Mouse (Mus musculus): ENCODE data around the gene Chst11.

Gene Chst11

GRCm38 (mm10) chr10:83119909-83120308 lies 134.6 kb downstream of the Chst11 start:
- no peak for TF ChIP-seq GATA4 (IDR thresholded peaks at IDR 0.05; ENCODE audit: insufficient replicate concordance, low read length)

GRCm38 (mm10) chr10:83120938-83121337 lies 135.6 kb downstream of the Chst11 start:
- no peak for TF ChIP-seq GATA4 (IDR thresholded peaks at IDR 0.05; ENCODE audit: insufficient replicate concordance, low read length)

- no peak for TF ChIP-seq GATA4 (IDR thresholded peaks at IDR 0.05; ENCODE audit: insufficient replicate concordance, low read length)
Observed at GRCm38 (mm10) chr10:83124560-83124959, 139.3 kb downstream of the Chst11 start.

GRCm38 (mm10) chr10:83126447-83126846 lies 141.1 kb downstream of the Chst11 start:
- no peak for TF ChIP-seq GATA4 (IDR thresholded peaks at IDR 0.05; ENCODE audit: insufficient replicate concordance, low read length)

- no peak for TF ChIP-seq GATA4 (IDR thresholded peaks at IDR 0.05; ENCODE audit: insufficient replicate concordance, low read length)
Observed at GRCm38 (mm10) chr10:83128435-83128834, 143.1 kb downstream of the Chst11 start.

GRCm38 (mm10) chr10:83129624-83130218 lies 144.4 kb downstream of the Chst11 start:
- TF ChIP-seq GATA4 (IDR thresholded peaks at IDR 0.05; ENCODE audit: insufficient replicate concordance, low read length), result no peak

- no peak for TF ChIP-seq GATA4 (IDR thresholded peaks at IDR 0.05; ENCODE audit: insufficient replicate concordance, low read length)
Observed at GRCm38 (mm10) chr10:83130611-83131010, 145.3 kb downstream of the Chst11 start.

- no peak for TF ChIP-seq GATA4 (IDR thresholded peaks at IDR 0.05; ENCODE audit: insufficient replicate concordance, low read length)
Observed at GRCm38 (mm10) chr10:83131884-83132283, 146.6 kb downstream of the Chst11 start.

- no peak for TF ChIP-seq GATA4 (IDR thresholded peaks at IDR 0.05; ENCODE audit: insufficient replicate concordance, low read length)
Observed at GRCm38 (mm10) chr10:83133866-83134570, 148.7 kb downstream of the Chst11 start.

GRCm38 (mm10) chr10:83134896-83135295 lies 149.6 kb downstream of the Chst11 start:
- no peak for TF ChIP-seq GATA4 (IDR thresholded peaks at IDR 0.05; ENCODE audit: insufficient replicate concordance, low read length)

- TF ChIP-seq GATA4 (IDR thresholded peaks at IDR 0.05; ENCODE audit: insufficient replicate concordance, low read length), result no peak
Observed at GRCm38 (mm10) chr10:83135963-83136362, 150.7 kb downstream of the Chst11 start.

- TF ChIP-seq GATA4 (IDR thresholded peaks at IDR 0.05; ENCODE audit: insufficient replicate concordance, low read length), result no peak
Observed at GRCm38 (mm10) chr10:83137103-83137502, 151.8 kb downstream of the Chst11 start.

- TF ChIP-seq GATA4 (IDR thresholded peaks at IDR 0.05; ENCODE audit: insufficient replicate concordance, low read length), result no peak
Observed at GRCm38 (mm10) chr10:83139276-83139675, 154.0 kb downstream of the Chst11 start.

GRCm38 (mm10) chr10:83140258-83140936 lies 155.1 kb downstream of the Chst11 start:
- no peak for TF ChIP-seq GATA4 (IDR thresholded peaks at IDR 0.05; ENCODE audit: insufficient replicate concordance, low read length)

GRCm38 (mm10) chr10:83141434-83141833 lies 156.1 kb downstream of the Chst11 start:
- TF ChIP-seq GATA4 (IDR thresholded peaks at IDR 0.05; ENCODE audit: insufficient replicate concordance, low read length), result no peak

- TF ChIP-seq GATA4 (IDR thresholded peaks at IDR 0.05; ENCODE audit: insufficient replicate concordance, low read length), result no peak
Observed at GRCm38 (mm10) chr10:83143049-83143448, 157.8 kb downstream of the Chst11 start.
